Mouse (Mus musculus) intestine, embryonic 14.5 days (tissue): ENCODE measurements around the gene Ice1. TPM values are rescaled to one million over a fixed set of nuclear protein-coding genes. Genes with fewer than 3 reads are reported as not detected.

Experiments
- ATAC-seq: fragments of 200-750 bp; cut with Nextera tagmentation; replicated peaks from 2 replicates; pipeline ENCODE4 v1.8.0; 2017; ENCODE audit warnings: low read depth, moderate number of reproducible peaks, moderate TSS enrichment, moderate library complexity; ENCODE audit not compliant: low FRiP score, low TSS enrichment
- DNase-seq: peaks from one replicate; pipeline ENCODE4 v3.0.0-alpha.2; 2018; ENCODE audit warnings: low spot score
- H3K27ac ChIP-seq: fragments of 300-500 bp; sonication (generic); 2 replicates; pipeline ENCODE4 v1.5.1; 2014; ENCODE audit warnings: low read depth, mild to moderate bottlenecking, control low read depth
- H3K27me3 ChIP-seq: fragments of 300-500 bp; sonication (generic); replicated peaks from 2 replicates; pipeline ENCODE4 v1.6.1; 2014; ENCODE audit warnings: low read length, control low read depth; ENCODE audit not compliant: control insufficient read depth, insufficient read depth
- H3K36me3 ChIP-seq: fragments of 300-500 bp; sonication (generic); 2 replicates; pipeline ENCODE4 v1.6.1; 2014; ENCODE audit warnings: low read length, control low read depth; ENCODE audit not compliant: control insufficient read depth, insufficient read depth
- H3K4me1 ChIP-seq: fragments of 300-500 bp; sonication (generic); replicated peaks from 2 replicates; pipeline ENCODE4 v1.6.1; 2014; ENCODE audit warnings: low read length, control low read depth, mixed read lengths; ENCODE audit not compliant: control insufficient read depth, insufficient read depth
- H3K4me2 ChIP-seq: fragments of 300-500 bp; sonication (generic); 2 replicates; pipeline ENCODE4 v1.6.1; 2014; ENCODE audit warnings: low read length
- H3K4me3 ChIP-seq: fragments of 300-500 bp; sonication (generic); 2 replicates; pipeline ENCODE4 v1.5.1; 2014; ENCODE audit warnings: low read depth, low read length, control low read depth, mixed read lengths
- H3K9ac ChIP-seq: fragments of 300-500 bp; sonication (generic); 2 replicates; pipeline ENCODE4 v1.6.1; 2014; ENCODE audit warnings: mild to moderate bottlenecking, low read length
- H3K9me3 ChIP-seq: fragments of 300-500 bp; sonication (generic); 2 replicates; pipeline ENCODE4 v1.6.1; 2016; ENCODE audit warnings: low read length, control low read depth; ENCODE audit not compliant: control insufficient read depth
- WGBS: fragments of 180-500 bp; shearing (Covaris S2); extraction: QIAGEN DNeasy Blood & Tissue Kit; methylation state at CpG from one replicate; pipeline ENCODE4 v1.1.7; 2014; 5-methylcytosine and 5-hydroxymethylcytosine counted together
- polyA plus RNA-seq: library from polyadenylated mRNA; unstranded; fragments of >200 nt; fragmentation: Nextera tagmentation; extraction: Ambion mirVana; gene quantifications from 2 replicates; pipeline ENCODE4 v1.2.1, GENCODE M21; 2014

The Ice1 gene
- 27.0 and 30.7 TPM in 2 replicates for polyA plus RNA-seq

DNA sequence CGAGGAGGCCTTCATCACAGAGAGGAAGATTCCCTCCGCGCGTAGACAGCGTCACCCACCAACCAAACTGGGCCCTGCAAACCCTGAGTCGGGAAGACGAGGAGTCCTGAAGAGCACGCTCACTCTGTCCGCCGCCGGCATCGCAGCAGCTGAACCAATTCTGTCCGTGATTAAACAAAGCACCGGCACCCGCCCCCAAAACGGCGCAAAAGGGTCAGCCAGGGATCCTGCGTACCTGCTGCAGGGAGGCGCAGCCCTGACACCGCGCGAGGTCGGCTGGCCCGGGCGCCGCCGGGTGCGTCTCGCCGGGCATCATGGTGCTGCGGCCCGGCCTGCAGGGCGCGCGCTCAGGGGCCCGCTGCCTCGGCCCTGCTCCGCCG lies at the start of gene Ice1:
TSS of gene Ice1 (minus strand) at position 353 of the 380 bp plus-strand sequence.
- peaks cover 12% of the 10 kb centered on the region; the same call in 1 of the 2 replicates for H3K4me1 ChIP-seq
- ATAC-seq (peak; percentile 69; the same call in 1 of the 2 replicates), DNase-seq (peak; percentile 91)
- peak within 1 kb of the TSS; percentile 89 for H3K27ac ChIP-seq
- peak within 1 kb of the TSS; percentile 92 for H3K4me3 ChIP-seq
- under 1% methylated on average over 39 of the region's 39 CpGs for WGBS
- no peaks in the 10 kb centered on the region for H3K9me3 ChIP-seq
- peak within 1 kb of the TSS; percentile 91 for H3K4me2 ChIP-seq
- H3K36me3 ChIP-seq, result no peaks in the 10 kb centered on the region
- H3K9ac ChIP-seq, result peak within 1 kb of the TSS; percentile 88
- H3K27me3 ChIP-seq, result no peaks in the 10 kb centered on the region

DNA sequence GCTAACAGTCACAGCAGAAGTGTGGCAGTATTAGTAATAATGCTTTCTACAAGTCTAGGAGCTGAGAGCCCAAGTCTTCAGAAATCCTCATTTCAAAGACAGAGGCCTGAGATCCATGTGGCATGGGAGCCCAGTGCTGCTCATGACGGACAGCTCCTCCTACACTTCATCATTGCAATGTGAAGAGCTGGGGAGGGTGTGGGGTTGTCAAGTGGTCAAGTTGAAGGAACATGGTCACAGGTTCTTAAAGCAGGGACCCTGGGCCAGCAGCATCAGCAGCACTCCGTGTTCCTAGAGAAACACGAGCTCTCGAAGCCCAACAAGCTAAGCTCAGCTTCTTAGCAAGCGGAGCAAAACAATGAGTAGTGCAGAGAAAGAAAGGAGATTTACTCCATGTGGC lies 48.4 kb upstream of the Ice1 start:
- no peaks in the 10 kb centered on the region for H3K9me3 ChIP-seq
- H3K4me3 ChIP-seq, result no peak overlapping the region
- DNase-seq (no peak), ATAC-seq (no peak)
- H3K4me2 ChIP-seq, result no peak overlapping the region
- H3K36me3 ChIP-seq, result no peaks in the 10 kb centered on the region
- H3K27ac ChIP-seq, result no peak overlapping the region
- no peak overlapping the region for H3K9ac ChIP-seq
- WGBS, result 75% methylated on average over 5 of the region's 5 CpGs
- H3K27me3 ChIP-seq, result no peaks in the 10 kb centered on the region
- H3K4me1 ChIP-seq, result no peaks in the 10 kb centered on the region

DNA sequence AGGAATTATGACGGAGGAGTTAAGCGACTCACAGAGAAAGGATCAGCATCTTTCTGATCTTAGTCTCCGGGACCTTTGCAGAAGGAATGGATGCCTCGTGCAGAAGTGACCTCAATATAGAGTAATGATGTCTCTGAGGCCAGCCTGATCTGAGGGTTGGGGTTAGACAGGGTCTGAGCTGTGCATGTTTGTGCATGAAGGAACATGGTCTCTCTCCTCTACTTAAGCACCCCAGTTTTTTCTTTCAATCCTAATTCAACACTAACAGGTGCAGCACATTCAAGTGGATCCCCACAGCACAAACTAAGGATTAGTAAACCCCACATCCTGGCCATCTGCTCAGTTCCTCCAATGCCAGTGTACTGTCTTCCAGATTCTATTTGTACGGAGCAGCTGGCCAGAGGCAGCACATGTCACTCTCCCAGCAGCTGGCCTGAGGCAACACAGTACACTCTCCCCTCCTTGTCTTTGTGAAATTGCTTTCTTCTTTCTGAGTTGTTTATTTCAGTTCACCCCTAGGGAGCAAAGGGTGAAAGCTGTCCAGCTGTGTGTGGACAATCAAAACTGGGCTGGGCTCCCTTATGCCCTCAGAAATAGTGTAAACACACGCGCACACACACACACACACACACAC lies 47.7 kb upstream of the Ice1 start:
- Histone ChIP-seq H3K4me2 (no peak overlapping the region), H3K4me3 (no peak overlapping the region), H3K27ac (no peak overlapping the region), H3K36me3 (no peaks in the 10 kb centered on the region), H3K9me3 (no peaks in the 10 kb centered on the region), H3K27me3 (no peaks in the 10 kb centered on the region), H3K9ac (no peak overlapping the region), H3K4me1 (no peaks in the 10 kb centered on the region)
- 56% methylated on average over 7 of the region's 7 CpGs for WGBS
- DNase-seq, result no peak
- no peak for ATAC-seq

DNA sequence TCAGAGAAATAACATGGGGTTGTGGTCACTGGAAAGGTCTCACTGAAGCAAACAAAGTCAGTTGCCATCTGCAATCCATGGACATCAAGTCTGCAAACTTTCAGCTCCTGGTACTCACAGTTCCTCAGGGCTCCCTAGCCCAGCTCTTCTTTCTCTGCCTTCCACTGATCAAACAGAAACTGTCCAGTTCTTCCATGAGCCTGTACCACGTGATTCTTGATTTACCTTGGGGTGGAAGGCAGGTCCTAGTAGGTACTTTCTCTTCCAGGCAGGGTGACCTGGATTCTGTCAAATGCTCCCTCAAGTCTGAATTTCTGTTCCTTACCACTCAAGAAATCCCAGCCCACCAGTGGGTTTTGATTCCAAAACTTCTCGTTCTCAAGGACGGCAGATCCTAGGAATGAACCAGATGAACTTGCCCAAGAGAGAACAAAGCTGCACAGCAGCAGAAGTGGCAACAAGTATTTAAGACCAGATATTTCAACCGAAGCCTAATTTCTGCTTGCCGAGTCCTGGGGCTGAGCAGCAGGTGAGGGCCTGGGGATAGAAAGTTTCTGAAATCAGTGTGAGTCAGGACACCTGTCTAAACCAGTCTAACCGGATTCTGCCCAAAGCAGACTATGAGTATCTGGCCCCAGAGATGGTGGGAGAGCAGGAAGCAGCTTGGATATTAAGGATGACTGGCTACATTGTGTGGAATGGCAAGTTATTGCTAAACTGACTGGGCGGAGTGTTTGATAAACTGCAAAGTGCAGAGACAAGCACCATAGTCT lies 44.2 kb upstream of the Ice1 start:
- Histone ChIP-seq H3K4me1 (no peaks in the 10 kb centered on the region), H3K9me3 (no peaks in the 10 kb centered on the region), H3K9ac (no peak overlapping the region), H3K4me2 (no peak overlapping the region), H3K36me3 (no peaks in the 10 kb centered on the region), H3K4me3 (no peak overlapping the region), H3K27ac (peak overlapping the region; percentile 83), H3K27me3 (no peaks in the 10 kb centered on the region)
- WGBS, result 59% methylated on average over 7 of the region's 7 CpGs
- ATAC-seq, result peak; percentile 94
- peak; percentile 62 for DNase-seq

DNA sequence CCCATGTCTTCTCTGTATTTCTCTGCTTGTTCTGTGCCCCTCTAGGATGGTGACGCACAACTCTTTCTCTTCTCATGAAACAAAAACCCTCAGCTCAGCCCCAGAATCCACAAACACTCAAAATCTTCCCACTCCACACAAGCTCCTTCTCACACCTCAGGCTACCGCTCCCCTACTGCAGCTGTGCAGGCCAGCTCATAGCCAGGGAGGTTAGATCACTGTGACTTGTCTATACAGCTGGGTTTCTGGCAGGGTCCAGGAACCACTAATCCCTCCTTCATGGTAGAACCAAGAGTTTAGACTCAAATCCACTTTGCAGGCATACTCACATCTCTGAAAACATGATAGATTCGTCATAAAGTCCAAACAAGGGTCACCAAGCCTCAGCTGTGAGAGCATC lies 42.9 kb upstream of the Ice1 start:
- 87% methylated on average over 3 of the region's 3 CpGs for WGBS
- Histone ChIP-seq H3K27me3 (no peaks in the 10 kb centered on the region), H3K27ac (no peak overlapping the region), H3K9me3 (no peaks in the 10 kb centered on the region), H3K36me3 (no peaks in the 10 kb centered on the region), H3K9ac (no peak overlapping the region), H3K4me3 (no peak overlapping the region), H3K4me2 (no peak overlapping the region), H3K4me1 (no peaks in the 10 kb centered on the region)
- ATAC-seq (no peak), DNase-seq (no peak)

DNA sequence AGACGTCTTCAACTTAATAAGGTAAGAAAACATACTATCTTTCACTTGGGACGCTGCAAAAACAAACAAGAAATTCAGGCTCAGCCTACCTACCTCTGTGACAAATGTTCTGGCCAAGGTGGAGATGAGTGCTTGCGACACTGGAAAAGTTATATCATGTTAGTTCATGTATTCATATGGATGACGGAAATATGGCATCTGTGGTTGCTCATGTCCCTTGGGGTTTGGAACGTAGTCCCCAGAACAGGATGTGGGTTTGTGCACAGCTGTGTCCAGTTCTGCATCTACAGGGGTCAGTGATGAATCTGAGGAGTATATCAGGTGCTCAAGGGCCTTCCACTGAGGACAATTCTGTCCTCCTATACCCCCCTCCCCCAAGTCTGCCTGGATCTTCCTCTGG lies 40.3 kb upstream of the Ice1 start:
- no peaks in the 10 kb centered on the region for H3K36me3 ChIP-seq
- no peak overlapping the region for H3K4me2 ChIP-seq
- no peaks in the 10 kb centered on the region for H3K9me3 ChIP-seq
- WGBS, result 88% methylated on average over 5 of the region's 5 CpGs
- ATAC-seq (no peak), DNase-seq (no peak)
- H3K9ac ChIP-seq, result no peak overlapping the region
- H3K4me3 ChIP-seq, result no peak overlapping the region
- no peaks in the 10 kb centered on the region for H3K4me1 ChIP-seq
- no peak overlapping the region for H3K27ac ChIP-seq
- no peaks in the 10 kb centered on the region for H3K27me3 ChIP-seq

DNA sequence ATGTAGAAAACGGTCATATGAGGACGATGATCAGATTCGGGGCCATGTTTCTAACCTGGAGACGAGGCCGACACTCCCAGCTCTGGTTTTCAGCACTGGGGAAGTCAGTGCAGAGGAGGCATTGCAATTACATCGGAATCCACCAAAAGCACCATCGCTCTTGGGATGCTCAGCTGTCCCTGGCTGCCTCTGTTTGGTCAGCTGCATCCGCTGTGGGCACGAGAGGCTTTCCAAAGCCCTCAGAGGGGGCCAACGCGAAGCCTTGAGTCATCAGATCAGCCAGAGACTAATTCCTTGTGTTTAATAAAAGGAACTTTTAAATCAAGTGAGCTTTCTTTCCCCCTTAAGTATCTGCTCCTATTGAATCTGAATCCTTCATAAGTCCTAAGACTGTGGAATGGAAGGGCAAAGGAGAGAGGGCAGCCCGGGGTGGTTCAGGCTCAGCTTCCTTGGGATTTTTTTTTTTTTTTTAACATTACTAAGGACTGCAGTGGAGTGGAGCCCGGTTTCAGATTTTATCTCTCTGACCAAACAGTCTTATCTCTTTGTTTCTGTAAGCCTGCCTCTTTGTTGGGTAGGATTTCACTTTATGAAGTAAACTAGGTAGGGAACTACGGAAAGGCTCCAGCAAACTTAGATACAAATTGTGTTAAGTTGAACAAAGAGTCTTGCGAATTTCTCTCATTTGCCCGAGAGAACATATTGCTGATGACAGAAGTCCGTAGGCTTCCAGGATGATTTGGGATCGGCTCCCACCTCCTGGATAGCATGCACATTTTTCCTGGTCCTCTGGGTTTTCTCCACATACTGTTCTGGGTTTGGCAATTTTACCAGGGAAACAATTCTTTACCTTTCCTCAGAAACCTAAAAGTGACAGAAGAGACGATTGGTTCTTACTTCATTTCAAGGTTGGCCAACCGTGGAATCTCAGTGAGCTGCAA lies 39.1 kb upstream of the Ice1 start:
- H3K4me2 ChIP-seq, result no peak overlapping the region
- H3K9ac ChIP-seq, result no peak overlapping the region
- no peaks in the 10 kb centered on the region for H3K27me3 ChIP-seq
- no peaks in the 10 kb centered on the region for H3K4me1 ChIP-seq
- ATAC-seq (no peak), DNase-seq (no peak)
- WGBS, result 54% methylated on average over 20 of the region's 20 CpGs
- no peaks in the 10 kb centered on the region for H3K36me3 ChIP-seq
- no peaks in the 10 kb centered on the region for H3K9me3 ChIP-seq
- H3K27ac ChIP-seq, result no peak overlapping the region
- H3K4me3 ChIP-seq, result no peak overlapping the region

DNA sequence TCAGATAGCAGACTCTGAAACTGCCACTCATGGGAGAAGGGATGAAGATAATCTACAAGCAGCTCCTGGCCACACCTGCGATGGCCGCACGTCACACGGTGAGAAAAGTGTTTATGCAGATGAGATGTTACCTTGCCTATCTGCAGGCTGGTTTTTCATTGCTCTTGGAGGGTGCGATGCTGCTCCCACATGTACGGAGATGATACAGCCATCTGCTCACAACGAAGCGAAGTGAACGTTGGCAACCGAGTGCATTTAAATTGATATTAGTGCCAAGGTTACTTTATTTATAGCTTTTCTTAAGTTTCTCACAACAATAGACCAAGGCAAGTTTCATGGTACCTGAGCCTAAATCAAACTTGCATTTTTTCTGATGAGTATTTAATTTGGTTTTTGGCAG lies 37.6 kb upstream of the Ice1 start:
- H3K27ac ChIP-seq, result no peak overlapping the region
- no peak overlapping the region for H3K4me2 ChIP-seq
- H3K27me3 ChIP-seq, result no peaks in the 10 kb centered on the region
- H3K9me3 ChIP-seq, result no peaks in the 10 kb centered on the region
- no peak for DNase-seq
- no peaks in the 10 kb centered on the region for H3K36me3 ChIP-seq
- ATAC-seq, result no peak
- H3K9ac ChIP-seq, result no peak overlapping the region
- H3K4me1 ChIP-seq, result no peaks in the 10 kb centered on the region
- H3K4me3 ChIP-seq, result no peak overlapping the region
- WGBS, result 90% methylated on average over 10 of the region's 10 CpGs
